Mouse (Mus musculus): ENCODE data around the gene Wt1. TPM values are rescaled to one million over a fixed set of nuclear protein-coding genes. Genes with fewer than 3 reads are reported as not detected.

The Wt1 gene
- polyA plus RNA-seq, 1 experiment from 2014 or later, result 2.1 TPM

GRCm38 (mm10) chr2:105130351-105131060, 4.2 kb downstream of the Wt1 start:
- no peaks in the 10 kb centered on the region for H3K36me3 ChIP-seq (ENCODE audit: insufficient read depth, low read length)
- DNase-seq (ENCODE audit: low spot score) (no peak), ATAC-seq (no peak)
- no peaks in the 10 kb centered on the region for H3K9me3 ChIP-seq (ENCODE audit: low read length)
- H3K27ac ChIP-seq (ENCODE audit: low read length), result no peak overlapping the region
- no peak overlapping the region for H3K4me3 ChIP-seq (ENCODE audit: low read depth, low read length)
- H3K27me3 ChIP-seq (replicated peaks; ENCODE audit: insufficient read depth, low read length), result peaks cover 94% of the 10 kb centered on the region
- no peak overlapping the region for H3K4me2 ChIP-seq (replicated peaks; ENCODE audit: low read depth, low read length)
- WGBS, result 2% methylated on average over 32 of the region's 32 CpGs
- H3K9ac ChIP-seq (replicated peaks; ENCODE audit: low read depth), result no peak overlapping the region
- peaks cover 4% of the 10 kb centered on the region for H3K4me1 ChIP-seq (ENCODE audit: insufficient read depth, low read depth, low read length)
- TF ChIP-seq CTCF (IDR thresholded peaks at IDR 0.05), result no peak
- TF ChIP-seq EP300 (IDR thresholded peaks at IDR 0.05), result no peak

- Histone ChIP-seq H3K27ac (ENCODE audit: low read length) (no peak overlapping the region), H3K9ac (replicated peaks; ENCODE audit: low read depth) (no peak overlapping the region), H3K4me3 (ENCODE audit: low read depth, low read length) (no peak overlapping the region), H3K27me3 (replicated peaks; ENCODE audit: insufficient read depth, low read length) (peaks cover 94% of the 10 kb centered on the region), H3K36me3 (ENCODE audit: insufficient read depth, low read length) (no peaks in the 10 kb centered on the region), H3K4me2 (replicated peaks; ENCODE audit: low read depth, low read length) (no peak overlapping the region), H3K4me1 (ENCODE audit: insufficient read depth, low read depth, low read length) (peaks cover 2% of the 10 kb centered on the region), H3K9me3 (ENCODE audit: low read length) (no peaks in the 10 kb centered on the region)
- WGBS, result 7% methylated on average over 12 of the region's 12 CpGs
- no peak for ATAC-seq
- DNase-seq (ENCODE audit: low spot score), result no peak
- TF ChIP-seq EP300 (IDR thresholded peaks at IDR 0.05) (no peak), CTCF (IDR thresholded peaks at IDR 0.05) (no peak)
These were observed 4.9 kb downstream of the Wt1 start for GRCm38 (mm10) chr2:105131061-105131810.

- Histone ChIP-seq H3K27me3 (replicated peaks; ENCODE audit: insufficient read depth, low read length) (peaks cover 92% of the 10 kb centered on the region), H3K4me3 (ENCODE audit: low read depth, low read length) (no peak overlapping the region), H3K36me3 (ENCODE audit: insufficient read depth, low read length) (no peaks in the 10 kb centered on the region)
These were observed 5.4 kb downstream of the Wt1 start for GRCm38 (mm10) chr2:105131811-105132100.

GRCm38 (mm10) chr2:105132300-105132699, 6.0 kb downstream of the Wt1 start:
- Histone ChIP-seq H3K4me2 (replicated peaks; ENCODE audit: low read depth, low read length) (no peak overlapping the region), H3K9me3 (ENCODE audit: low read length) (no peaks in the 10 kb centered on the region), H3K4me3 (ENCODE audit: low read depth, low read length) (no peak overlapping the region), H3K4me1 (ENCODE audit: insufficient read depth, low read depth, low read length) (no peaks in the 10 kb centered on the region), H3K27ac (ENCODE audit: low read length) (no peak overlapping the region), H3K9ac (replicated peaks; ENCODE audit: low read depth) (no peak overlapping the region), H3K27me3 (replicated peaks; ENCODE audit: insufficient read depth, low read length) (peaks cover 90% of the 10 kb centered on the region), H3K36me3 (ENCODE audit: insufficient read depth, low read length) (no peaks in the 10 kb centered on the region)
- WGBS, result 3% methylated on average over 16 of the region's 17 CpGs
- no peak for TF ChIP-seq EP300 (IDR thresholded peaks at IDR 0.05)
- no peak for TF ChIP-seq CTCF (IDR thresholded peaks at IDR 0.05)
- DNase-seq (ENCODE audit: low spot score) (no peak), ATAC-seq (no peak)

More at GRCm38 (mm10) chr2:105131811-105132100, 5.4 kb downstream of the Wt1 start:
- Histone ChIP-seq H3K27ac (ENCODE audit: low read length) (no peak overlapping the region), H3K4me1 (ENCODE audit: insufficient read depth, low read depth, low read length) (no peaks in the 10 kb centered on the region; the same call in 1 of the 2 replicates), H3K4me2 (replicated peaks; ENCODE audit: low read depth, low read length) (no peak overlapping the region), H3K9me3 (ENCODE audit: low read length) (no peaks in the 10 kb centered on the region), H3K9ac (replicated peaks; ENCODE audit: low read depth) (no peak overlapping the region)
- DNase-seq (ENCODE audit: low spot score), result no peak
- no peak for ATAC-seq
- no peak for TF ChIP-seq CTCF (IDR thresholded peaks at IDR 0.05)
- TF ChIP-seq EP300 (IDR thresholded peaks at IDR 0.05), result no peak
- 18% methylated on average over 2 of the region's 2 CpGs for WGBS

GRCm38 (mm10) chr2:105132933-105133795, 6.8 kb downstream of the Wt1 start:
- DNase-seq (ENCODE audit: low spot score) (no peak), ATAC-seq (0 out of 2 replicates have a peak, but pooled peaks have one; percentile 18)
- WGBS, result 3% methylated on average over 43 of the region's 43 CpGs
- H3K9ac ChIP-seq (replicated peaks; ENCODE audit: low read depth), result no peak overlapping the region
- no peak overlapping the region for H3K4me2 ChIP-seq (replicated peaks; ENCODE audit: low read depth, low read length)
- TF ChIP-seq EP300 (IDR thresholded peaks at IDR 0.05) (no peak), CTCF (IDR thresholded peaks at IDR 0.05) (no peak)
- H3K4me3 ChIP-seq (ENCODE audit: low read depth, low read length), result no peak overlapping the region
- no peaks in the 10 kb centered on the region for H3K9me3 ChIP-seq (ENCODE audit: low read length)
- H3K4me1 ChIP-seq (ENCODE audit: insufficient read depth, low read depth, low read length), result no peaks in the 10 kb centered on the region
- H3K27ac ChIP-seq (ENCODE audit: low read length), result no peak overlapping the region
- H3K36me3 ChIP-seq (ENCODE audit: insufficient read depth, low read length), result no peaks in the 10 kb centered on the region
- peaks cover 88% of the 10 kb centered on the region for H3K27me3 ChIP-seq (replicated peaks; ENCODE audit: insufficient read depth, low read length)

- H3K36me3 ChIP-seq (ENCODE audit: insufficient read depth, low read length), result no peaks in the 10 kb centered on the region
- DNase-seq (ENCODE audit: low spot score) (no peak), ATAC-seq (peak; percentile 67)
- WGBS, result under 1% methylated on average over 19 of the region's 19 CpGs
- no peaks in the 10 kb centered on the region for H3K4me1 ChIP-seq (ENCODE audit: insufficient read depth, low read depth, low read length)
- H3K27me3 ChIP-seq (replicated peaks; ENCODE audit: insufficient read depth, low read length), result peaks cover 82% of the 10 kb centered on the region
- H3K9ac ChIP-seq (replicated peaks; ENCODE audit: low read depth), result no peak overlapping the region
- TF ChIP-seq EP300 (IDR thresholded peaks at IDR 0.05) (no peak), CTCF (IDR thresholded peaks at IDR 0.05) (no peak)
- H3K4me2 ChIP-seq (replicated peaks; ENCODE audit: low read depth, low read length), result no peak overlapping the region
- H3K9me3 ChIP-seq (ENCODE audit: low read length), result no peaks in the 10 kb centered on the region
- no peak overlapping the region for H3K4me3 ChIP-seq (ENCODE audit: low read depth, low read length)
- H3K27ac ChIP-seq (ENCODE audit: low read length), result no peak overlapping the region
These were observed 8.0 kb downstream of the Wt1 start for GRCm38 (mm10) chr2:105134296-105134695.

All from lung, postnatal 0 days (tissue).